Mouse (Mus musculus) thymus, adult 18-20 months (tissue): ENCODE results near the gene 9230112D13Rik.

ENCODE experiments used
- DNase-seq, 2 experiments: peaks; one replicate each; pipeline ENCODE4 v3.0.0; 2022; ENCODE audit warnings: mixed read lengths in 2 of 2

Gene 9230112D13Rik

GRCm38 (mm10) chr14:34522701-34523100, at the start of gene 9230112D13Rik:
Gene 9230112D13Rik (minus strand): TSS chr14:34522801.
- no peak for DNase-seq

GRCm38 (mm10) chr14:34571610-34572387, 49.2 kb upstream of the 9230112D13Rik start:
- DNase-seq = no peak

- DNase-seq = no peak
Observed at GRCm38 (mm10) chr14:34570903-34571302, 48.3 kb upstream of the 9230112D13Rik start.

GRCm38 (mm10) chr14:34570294-34570693, 47.7 kb upstream of the 9230112D13Rik start:
- peak in 1 of 2 experiments; percentile 20 for DNase-seq

- no peak for DNase-seq
Observed at GRCm38 (mm10) chr14:34569534-34570194, 47.1 kb upstream of the 9230112D13Rik start.

GRCm38 (mm10) chr14:34568626-34569025, 46.0 kb upstream of the 9230112D13Rik start:
- no peak for DNase-seq

GRCm38 (mm10) chr14:34567697-34568096, 45.1 kb upstream of the 9230112D13Rik start:
- no peak for DNase-seq

GRCm38 (mm10) chr14:34566530-34566929, 43.9 kb upstream of the 9230112D13Rik start:
- no peak for DNase-seq

- no peak for DNase-seq
Observed at GRCm38 (mm10) chr14:34565711-34566110, 43.1 kb upstream of the 9230112D13Rik start.

- no peak for DNase-seq
Observed at GRCm38 (mm10) chr14:34564646-34565045, 42.0 kb upstream of the 9230112D13Rik start.

- no peak for DNase-seq
Observed at GRCm38 (mm10) chr14:34562393-34562792, 39.8 kb upstream of the 9230112D13Rik start.

- DNase-seq = no peak
Observed at GRCm38 (mm10) chr14:34561647-34562046, 39.0 kb upstream of the 9230112D13Rik start.

- no peak for DNase-seq
Observed at GRCm38 (mm10) chr14:34558947-34559346, 36.3 kb upstream of the 9230112D13Rik start.

GRCm38 (mm10) chr14:34555211-34555610, 32.6 kb upstream of the 9230112D13Rik start:
- no peak for DNase-seq

GRCm38 (mm10) chr14:34554047-34554446, 31.4 kb upstream of the 9230112D13Rik start:
- DNase-seq = no peak

GRCm38 (mm10) chr14:34553470-34553869, 30.9 kb upstream of the 9230112D13Rik start:
- DNase-seq = no peak

- DNase-seq = no peak
Observed at GRCm38 (mm10) chr14:34552226-34552625, 29.6 kb upstream of the 9230112D13Rik start.

GRCm38 (mm10) chr14:34549004-34549671, 26.5 kb upstream of the 9230112D13Rik start:
- peak; percentile 24 to 34 for DNase-seq

GRCm38 (mm10) chr14:34548391-34549001, 25.9 kb upstream of the 9230112D13Rik start:
- no peak for DNase-seq

GRCm38 (mm10) chr14:34544545-34544944, 21.9 kb upstream of the 9230112D13Rik start:
- no peak for DNase-seq

GRCm38 (mm10) chr14:34544001-34544400, 21.4 kb upstream of the 9230112D13Rik start:
- no peak for DNase-seq

GRCm38 (mm10) chr14:34543596-34543995, 21.0 kb upstream of the 9230112D13Rik start:
- DNase-seq = no peak

GRCm38 (mm10) chr14:34541896-34542295, 19.3 kb upstream of the 9230112D13Rik start:
- no peak for DNase-seq
